Mouse (Mus musculus) CH12.LX (cell line): Measurements from ENCODE around the gene Gm37419.

Experiments used
- CHD2 ChIP-seq: IDR thresholded peaks from 2 replicates; pipeline ENCODE4 v1.6.1; 2011; ENCODE audit warnings: low read length, improper control_type of control experiment
- CTCF ChIP-seq, 2 experiments: IDR thresholded peaks in 1 of 2; conservative IDR thresholded peaks in 1 of 2; 2 replicates each; pipeline ENCODE4 v1.5.1; 2011 to 2012; ENCODE audit warnings: low read depth in 2 of 2, low read length in 2 of 2, improper control_type of control experiment in 1 of 2, inconsistent platforms in 1 of 2, mild to moderate bottlenecking in 1 of 2, moderate library complexity in 1 of 2
- EP300 ChIP-seq: IDR thresholded peaks from 2 replicates; pipeline ENCODE4 v1.6.1; 2011; ENCODE audit warnings: low read length, improper control_type of control experiment
- IRF4 ChIP-seq: IDR thresholded peaks from 2 replicates; pipeline ENCODE4 v1.6.1; 2014; ENCODE audit warnings: low read depth, mild to moderate bottlenecking, inconsistent platforms, low read length, improper control_type of control experiment
- JUND ChIP-seq: conservative IDR thresholded peaks from 2 replicates; pipeline ENCODE4 v1.6.1; 2011; ENCODE audit warnings: low read depth, low read length, improper control_type of control experiment
- KAT2A ChIP-seq: IDR thresholded peaks from 2 replicates; pipeline ENCODE4 v1.6.1; 2012; ENCODE audit warnings: low read length, improper control_type of control experiment, inconsistent platforms; ENCODE audit not compliant: insufficient replicate concordance
- MAX ChIP-seq: IDR thresholded peaks from 2 replicates; pipeline ENCODE4 v1.6.1; 2011; ENCODE audit warnings: low read length, improper control_type of control experiment
- MYC ChIP-seq: IDR thresholded peaks from 2 replicates; pipeline ENCODE4 v1.6.1; 2011; ENCODE audit warnings: low read depth, mild to moderate bottlenecking, improper control_type of control experiment, low read length
- PAX5 ChIP-seq: IDR thresholded peaks from 2 replicates; pipeline ENCODE4 v1.6.1; 2012; ENCODE audit warnings: low read length, inconsistent platforms, mixed read lengths
- POLR2A ChIP-seq: IDR thresholded peaks from 2 replicates; pipeline ENCODE4 v1.6.1; 2011; ENCODE audit warnings: low read depth, mild to moderate bottlenecking, improper control_type of control experiment, low read length
- TCF12 ChIP-seq: IDR thresholded peaks from 2 replicates; pipeline ENCODE4 v1.6.1; 2014; ENCODE audit warnings: low read depth, mild to moderate bottlenecking, inconsistent platforms, low read length, improper control_type of control experiment
- UBTF ChIP-seq: IDR thresholded peaks from 2 replicates; pipeline ENCODE4 v1.6.1; 2012; ENCODE audit warnings: low read depth, mild to moderate bottlenecking, inconsistent platforms, low read length, improper control_type of control experiment, moderate library complexity
- USF1 ChIP-seq: IDR thresholded peaks from 2 replicates; pipeline ENCODE4 v1.6.1; 2014; ENCODE audit warnings: low read depth, mild to moderate bottlenecking, inconsistent platforms, low read length, improper control_type of control experiment

DNA sequence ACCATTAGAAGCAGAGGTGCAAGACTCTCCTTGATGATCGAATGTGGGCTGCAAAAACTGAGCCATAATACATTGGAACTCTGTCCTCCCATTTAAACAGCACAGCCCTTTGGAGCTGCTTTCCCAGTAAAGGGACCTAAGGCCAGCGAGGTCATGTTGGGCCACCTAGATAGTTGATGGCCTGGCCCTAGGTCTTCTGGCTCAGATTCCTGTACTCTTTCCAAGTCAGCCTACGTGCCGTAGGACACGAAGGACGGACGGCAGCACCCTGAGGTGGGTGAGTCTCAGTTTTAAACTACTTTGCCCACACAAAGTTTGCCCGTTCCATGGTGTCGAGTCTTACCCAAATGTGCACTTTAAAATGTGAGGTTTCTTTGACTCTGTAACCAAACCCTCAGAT, 8.8 kb upstream of the Gm37419 start:
- TF ChIP-seq USF1 (no peak), PAX5 (no peak), CTCF (conservative IDR thresholded peaks at IDR 0.05 in 1 of 2, IDR thresholded peaks at IDR 0.05 in 1 of 2; ENCODE audit: low read depth in 2 of 2, low read length in 2 of 2) (no peak), KAT2A (no peak), MYC (no peak), JUND (no peak), IRF4 (no peak), MAX (no peak), POLR2A (no peak), UBTF (no peak), EP300 (no peak), CHD2 (no peak), TCF12 (no peak)
